Mouse (Mus musculus) spleen, adult 18-20 months (tissue): Measurements from ENCODE around the gene Dync1li2.

Source experiments
- DNase-seq, 2 experiments: peaks; one replicate each; pipeline ENCODE4 v3.0.0; 2022; ENCODE audit warnings: mixed read lengths in 2 of 2

Gene Dync1li2

GRCm38 (mm10) chr8:104413770-104414169 lies 29.1 kb downstream of the Dync1li2 start:
- DNase-seq = no peak

- no peak for DNase-seq
Observed at GRCm38 (mm10) chr8:104412805-104413532, 29.9 kb downstream of the Dync1li2 start.

- DNase-seq = no peak
Observed at GRCm38 (mm10) chr8:104411972-104412371, 30.9 kb downstream of the Dync1li2 start.

GRCm38 (mm10) chr8:104411468-104411867 lies 31.4 kb downstream of the Dync1li2 start:
- no peak for DNase-seq

GRCm38 (mm10) chr8:104410628-104411273 lies 32.1 kb downstream of the Dync1li2 start:
- DNase-seq = no peak

GRCm38 (mm10) chr8:104408328-104409110 lies 34.3 kb downstream of the Dync1li2 start:
- DNase-seq = no peak

GRCm38 (mm10) chr8:104406340-104407128 lies 36.3 kb downstream of the Dync1li2 start:
- no peak for DNase-seq

GRCm38 (mm10) chr8:104405430-104406187 lies 37.2 kb downstream of the Dync1li2 start:
- no peak for DNase-seq

- no peak for DNase-seq
Observed at GRCm38 (mm10) chr8:104403596-104403995, 39.3 kb downstream of the Dync1li2 start.

GRCm38 (mm10) chr8:104395703-104396357 lies 47.0 kb downstream of the Dync1li2 start, which contains the start of gene Cmtm4:
Gene Cmtm4, minus strand, starts transcription at chr8:104395807.
- peak; percentile 27 to 56 for DNase-seq

- peak; percentile 9 to 35 for DNase-seq
Observed at GRCm38 (mm10) chr8:104394801-104395702, 47.8 kb downstream of the Dync1li2 start.

GRCm38 (mm10) chr8:104393767-104394166 lies 49.1 kb downstream of the Dync1li2 start:
- no peak for DNase-seq

- DNase-seq = no peak
Observed at GRCm38 (mm10) chr8:104393139-104393538, 49.7 kb downstream of the Dync1li2 start.

- DNase-seq = no peak
Observed at GRCm38 (mm10) chr8:104390245-104390644, 52.6 kb downstream of the Dync1li2 start.

- no peak for DNase-seq
Observed at GRCm38 (mm10) chr8:104387980-104388379, 54.9 kb downstream of the Dync1li2 start.

- no peak for DNase-seq
Observed at GRCm38 (mm10) chr8:104387501-104387900, 55.3 kb downstream of the Dync1li2 start.

GRCm38 (mm10) chr8:104386693-104387092 lies 56.2 kb downstream of the Dync1li2 start:
- DNase-seq = no peak

GRCm38 (mm10) chr8:104383977-104384376 lies 58.9 kb downstream of the Dync1li2 start:
- no peak for DNase-seq

GRCm38 (mm10) chr8:104383296-104383695 lies 59.6 kb downstream of the Dync1li2 start:
- no peak for DNase-seq

- DNase-seq = no peak
Observed at GRCm38 (mm10) chr8:104380961-104381411, 61.9 kb downstream of the Dync1li2 start.
